Mouse (Mus musculus): Measurements from ENCODE around the gene Hnrnpab.

The Hnrnpab gene

GRCm38 (mm10) chr11:51606447-51607095, at the start of gene Hnrnpab:
Gene Hnrnpab (minus strand): TSS chr11:51606847.
- peak; percentile 93 for DNase-seq (ENCODE audit: low spot score)

- DNase-seq (ENCODE audit: low spot score): no peak
Observed at GRCm38 (mm10) chr11:51654891-51655290, 48.2 kb upstream of the Hnrnpab start.

GRCm38 (mm10) chr11:51653736-51654135, 47.1 kb upstream of the Hnrnpab start:
- DNase-seq (ENCODE audit: low spot score): no peak

GRCm38 (mm10) chr11:51652889-51653418, 46.3 kb upstream of the Hnrnpab start:
- no peak for DNase-seq (ENCODE audit: low spot score)

GRCm38 (mm10) chr11:51650691-51651515, 44.3 kb upstream of the Hnrnpab start, which contains the start of the genes N4bp3 and D930048N14Rik:
Gene N4bp3 (minus strand): TSS chr11:51650842.
Gene D930048N14Rik (plus strand): TSS chr11:51650954.
- no peak for DNase-seq (ENCODE audit: low spot score)

- DNase-seq (ENCODE audit: low spot score): no peak
Observed at GRCm38 (mm10) chr11:51650261-51650660, 43.6 kb upstream of the Hnrnpab start.

GRCm38 (mm10) chr11:51649889-51650199, 43.2 kb upstream of the Hnrnpab start:
- DNase-seq (ENCODE audit: low spot score): no peak

- DNase-seq (ENCODE audit: low spot score): no peak
Observed at GRCm38 (mm10) chr11:51649111-51649888, 42.7 kb upstream of the Hnrnpab start.

- no peak for DNase-seq (ENCODE audit: low spot score)
Observed at GRCm38 (mm10) chr11:51648566-51648965, 41.9 kb upstream of the Hnrnpab start.

- DNase-seq (ENCODE audit: low spot score): no peak
Observed at GRCm38 (mm10) chr11:51646751-51647667, 40.4 kb upstream of the Hnrnpab start.

- no peak for DNase-seq (ENCODE audit: low spot score)
Observed at GRCm38 (mm10) chr11:51646245-51646644, 39.6 kb upstream of the Hnrnpab start.

- no peak for DNase-seq (ENCODE audit: low spot score)
Observed at GRCm38 (mm10) chr11:51645293-51645692, 38.6 kb upstream of the Hnrnpab start.

GRCm38 (mm10) chr11:51644217-51644616, 37.6 kb upstream of the Hnrnpab start:
- DNase-seq (ENCODE audit: low spot score): no peak

GRCm38 (mm10) chr11:51643761-51644160, 37.1 kb upstream of the Hnrnpab start:
- no peak for DNase-seq (ENCODE audit: low spot score)

GRCm38 (mm10) chr11:51643202-51643601, 36.6 kb upstream of the Hnrnpab start:
- no peak for DNase-seq (ENCODE audit: low spot score)

- DNase-seq (ENCODE audit: low spot score): no peak
Observed at GRCm38 (mm10) chr11:51640748-51641147, 34.1 kb upstream of the Hnrnpab start.

GRCm38 (mm10) chr11:51638497-51638896, 31.9 kb upstream of the Hnrnpab start:
- no peak for DNase-seq (ENCODE audit: low spot score)

- DNase-seq (ENCODE audit: low spot score): peak; percentile 51
Observed at GRCm38 (mm10) chr11:51637971-51638414, 31.3 kb upstream of the Hnrnpab start.

- DNase-seq (ENCODE audit: low spot score): peak; percentile 64
Observed at GRCm38 (mm10) chr11:51636323-51636684, 29.7 kb upstream of the Hnrnpab start.

- peak; percentile 80 for DNase-seq (ENCODE audit: low spot score)
Observed at GRCm38 (mm10) chr11:51635525-51636322, 29.1 kb upstream of the Hnrnpab start, which contains the start of gene Rmnd5b. Gene Rmnd5b (minus strand): TSS chr11:51635896.
